Mouse (Mus musculus) retina, embryonic 14.5 days (tissue): ENCODE results near the gene Cycs.
A peak's percentile ranks its signal among the peaks of the same experiment; 100 is the strongest.

ENCODE experiments used
- DNase-seq: peaks from one replicate; pipeline ENCODE4 v3.0.0-alpha.2; 2015; ENCODE audit warnings: low spot score

The Cycs gene

DNA sequence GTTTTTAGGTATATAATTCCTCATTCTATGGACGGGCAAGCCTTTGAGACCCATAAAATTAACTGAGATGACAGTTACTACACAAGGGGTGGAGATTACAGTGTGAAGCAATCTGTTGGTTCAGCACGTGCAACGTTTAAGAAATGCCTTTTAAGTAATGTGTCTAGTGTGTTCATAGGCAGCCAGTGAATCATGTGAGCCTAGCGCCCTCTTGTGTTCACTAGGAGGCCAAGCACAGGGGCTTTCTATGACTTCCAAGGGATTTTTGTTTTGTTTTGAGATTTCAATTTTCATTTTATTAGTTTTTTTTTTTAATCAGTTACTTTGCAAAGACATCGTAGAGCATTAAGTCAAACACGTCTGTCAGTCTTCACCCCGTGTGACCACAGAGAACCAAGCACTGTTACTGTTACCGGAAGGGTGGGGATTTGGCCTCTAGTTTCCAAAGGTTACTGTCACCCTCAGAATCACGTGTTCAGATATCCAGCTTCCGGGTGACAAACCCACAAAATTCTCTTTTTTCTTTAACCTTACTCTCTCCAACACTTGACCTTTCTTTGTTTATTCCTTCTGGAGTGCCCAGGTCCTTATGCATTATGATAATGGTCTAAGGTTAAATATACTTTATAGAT lies 20.8 kb downstream of the Cycs start:
- peak; percentile 82 for DNase-seq

DNA sequence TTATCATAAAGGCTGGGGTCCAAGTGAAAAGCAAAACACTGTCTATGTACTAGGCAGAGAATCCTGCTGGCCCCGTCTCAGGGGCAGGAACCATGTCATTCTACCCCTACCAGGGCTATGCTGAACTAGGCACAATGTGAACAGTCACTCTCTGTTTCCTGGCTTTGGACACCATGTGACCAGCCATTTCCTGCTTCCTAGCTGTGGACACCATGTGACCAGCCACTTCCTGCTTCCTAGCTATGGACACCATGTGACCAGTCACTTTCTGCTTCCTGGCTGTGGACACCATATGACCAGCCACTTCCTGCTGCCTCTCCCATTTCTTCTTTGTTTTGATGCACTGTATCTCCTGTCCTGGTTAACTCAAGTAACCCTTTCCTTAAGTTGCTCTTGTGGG lies 23.8 kb downstream of the Cycs start:
- no peak for DNase-seq

DNA sequence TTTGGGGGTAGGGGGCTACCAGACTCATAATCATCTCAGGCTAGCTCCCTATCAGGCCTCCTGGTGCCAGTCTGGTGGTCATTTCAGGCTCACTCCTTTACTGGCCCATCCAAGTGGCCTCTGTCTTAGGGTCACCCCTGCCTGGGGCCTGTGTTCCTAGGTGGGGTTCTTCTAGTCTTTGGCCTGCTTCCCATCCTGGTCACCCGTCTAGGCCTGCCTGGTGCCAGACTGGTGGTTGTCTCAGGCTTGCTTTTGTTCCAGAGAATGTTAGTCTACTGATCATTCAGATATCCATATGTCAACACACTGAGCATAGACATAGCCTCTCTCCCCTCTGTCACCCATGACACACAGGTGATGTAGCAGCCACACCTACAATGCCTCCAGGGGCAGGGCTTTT lies 26.7 kb downstream of the Cycs start:
- DNase-seq = no peak

DNA sequence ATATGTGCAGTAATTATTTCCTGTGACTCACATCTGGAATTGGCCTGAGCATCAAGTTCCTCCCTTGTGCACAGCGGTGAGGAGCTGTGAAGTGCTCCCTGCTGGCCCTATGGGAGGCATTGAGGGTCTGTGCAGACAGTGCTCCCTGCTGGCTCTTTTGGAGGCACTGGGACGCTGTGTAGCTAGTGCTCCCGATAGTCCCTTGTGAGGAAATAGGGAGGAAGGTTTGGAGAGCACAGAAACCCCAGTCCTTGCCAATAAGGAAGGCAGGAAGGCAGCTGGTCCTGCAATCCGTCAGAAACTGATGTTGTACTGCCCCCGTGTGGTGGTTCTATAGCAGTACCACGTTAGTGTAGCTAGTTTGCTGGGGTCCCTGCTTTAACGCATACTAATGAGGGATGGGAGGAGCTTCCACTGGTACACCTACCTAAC lies 29.9 kb downstream of the Cycs start:
- DNase-seq = peak; percentile 96

DNA sequence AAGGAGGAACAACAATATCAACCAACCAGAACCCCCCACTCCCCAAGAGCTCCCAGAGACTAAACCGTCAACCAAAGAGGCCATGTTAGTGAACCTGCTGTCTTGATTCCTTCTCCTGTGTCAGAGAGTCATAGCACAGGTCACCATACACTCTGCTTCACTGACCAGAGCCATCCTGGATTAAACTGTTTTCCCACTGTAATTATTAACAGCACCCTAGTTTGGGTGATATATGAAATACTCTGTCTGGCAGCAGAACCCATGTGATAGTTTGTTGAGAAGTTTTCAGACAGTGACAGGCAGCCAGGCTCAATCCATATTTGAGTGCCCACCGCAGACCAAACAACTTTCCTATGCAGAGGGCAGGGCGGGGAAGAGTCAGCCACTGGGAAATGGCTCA lies 31.0 kb downstream of the Cycs start:
- no peak for DNase-seq

DNA sequence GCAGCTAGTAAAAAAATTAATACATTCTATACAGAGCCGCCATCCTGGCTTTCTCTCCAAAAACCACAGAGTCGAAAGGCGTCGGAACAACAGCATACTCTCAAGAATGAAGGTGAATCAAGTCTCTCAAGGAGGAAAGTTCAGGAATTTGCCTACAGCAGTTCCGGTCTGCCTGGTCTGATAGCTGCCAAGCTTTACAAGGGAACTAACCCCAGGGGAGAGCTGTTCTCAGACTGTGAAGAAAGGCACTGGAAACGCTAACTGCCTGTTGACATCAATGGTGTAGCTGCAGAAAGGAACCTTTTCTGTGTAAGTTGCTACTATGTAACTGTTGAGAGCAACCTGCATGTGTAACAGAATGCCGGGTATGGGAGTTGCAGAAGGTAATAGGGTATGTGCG lies 34.4 kb downstream of the Cycs start:
- no peak for DNase-seq

DNA sequence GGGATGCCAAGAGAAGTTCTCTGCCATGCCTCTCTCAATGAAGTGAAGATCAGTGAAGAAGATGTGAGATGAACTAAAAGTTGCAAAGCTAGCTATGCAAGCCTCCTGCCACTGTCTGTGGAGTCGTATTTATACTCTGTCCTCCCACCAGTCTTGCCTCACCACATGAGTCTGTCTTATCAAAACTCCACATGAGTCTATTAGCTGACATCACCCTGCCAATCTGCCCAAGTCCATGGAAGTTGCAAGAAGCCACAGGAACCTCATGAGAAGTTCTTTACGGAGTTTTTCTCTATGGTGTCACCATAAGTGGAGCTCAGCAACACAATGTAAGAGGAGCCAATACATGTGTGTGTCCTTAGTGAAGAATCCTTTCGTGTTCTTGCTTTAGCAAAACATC lies 35.3 kb downstream of the Cycs start:
- no peak for DNase-seq

DNA sequence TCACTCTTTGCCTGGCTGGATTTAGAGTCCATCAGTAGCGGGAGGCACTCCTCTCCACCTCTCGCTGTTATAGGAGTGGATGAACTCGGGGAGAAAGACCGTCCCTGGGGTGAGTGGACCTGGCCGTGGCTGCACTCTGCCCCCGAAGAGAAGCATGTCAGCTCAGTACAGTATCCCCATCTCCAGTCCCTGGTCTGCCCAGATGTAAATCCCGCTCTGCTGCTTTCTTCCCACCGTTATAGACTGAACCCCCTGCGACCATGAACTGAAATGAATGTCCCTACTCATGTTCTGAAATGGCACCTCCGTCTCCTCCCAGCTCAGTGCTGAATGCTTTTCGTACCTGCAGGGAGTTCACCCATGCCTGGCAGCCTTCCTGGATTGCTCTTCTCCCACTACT lies 37.1 kb downstream of the Cycs start:
- DNase-seq = no peak

DNA sequence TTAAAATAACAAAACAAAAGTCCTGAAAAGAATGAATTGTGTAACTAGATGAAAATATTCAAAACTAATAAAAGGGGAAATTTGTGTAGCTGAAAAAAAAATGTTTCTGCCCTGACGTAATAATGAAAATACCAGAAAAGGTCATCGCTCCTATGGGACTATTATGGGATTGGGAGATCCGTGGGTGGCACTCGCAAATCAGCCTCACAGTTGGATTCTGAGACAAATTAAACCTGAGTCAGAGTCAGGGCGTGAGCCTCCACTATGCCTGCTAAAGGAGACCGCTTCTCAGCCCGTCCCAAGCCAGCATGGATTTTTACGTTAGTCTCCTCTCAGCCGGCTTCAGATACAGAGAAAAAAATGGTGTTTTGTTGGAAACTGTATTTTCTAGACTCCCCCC lies 38.9 kb downstream of the Cycs start:
- no peak for DNase-seq

DNA sequence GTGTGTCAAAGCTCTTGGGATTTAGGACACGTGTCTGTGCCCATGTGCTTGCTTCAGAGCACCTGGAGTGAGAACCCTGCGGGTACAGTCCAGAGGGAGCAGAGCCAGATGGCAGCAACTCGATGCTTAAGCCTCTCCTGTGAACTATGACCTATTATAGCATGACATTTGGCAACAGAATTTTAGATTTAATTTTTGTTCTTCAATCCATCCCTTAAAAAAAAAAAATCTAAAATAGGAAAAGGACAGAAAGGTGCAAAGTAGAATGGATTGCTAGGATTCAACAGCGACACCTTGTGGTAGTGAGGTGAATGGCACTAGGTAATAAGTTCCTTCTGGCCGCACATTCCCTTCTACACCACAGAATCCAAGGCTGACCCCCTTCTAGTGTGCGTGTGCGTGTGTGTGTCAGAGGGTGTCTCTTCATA lies 39.7 kb downstream of the Cycs start:
- DNase-seq = peak; percentile 85

DNA sequence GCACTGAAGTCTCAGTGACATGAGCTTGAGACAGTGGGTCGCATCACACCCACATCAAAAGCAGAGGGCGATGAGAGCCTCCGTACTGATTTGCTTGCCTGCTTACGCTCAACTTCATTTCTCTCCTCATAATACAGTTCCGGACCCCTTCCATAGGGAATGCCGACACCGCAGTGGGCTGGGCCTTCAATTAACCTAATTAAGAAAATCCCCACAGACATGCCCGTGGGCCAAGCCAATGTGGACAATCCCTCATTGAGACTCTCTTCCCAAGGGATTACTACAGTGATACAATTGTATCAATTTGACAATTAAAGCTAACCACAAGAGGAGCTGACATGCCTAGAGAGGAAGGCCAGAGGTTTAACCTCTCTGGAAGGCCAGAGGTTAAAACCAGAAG lies 40.5 kb downstream of the Cycs start:
- DNase-seq = peak; percentile 41

DNA sequence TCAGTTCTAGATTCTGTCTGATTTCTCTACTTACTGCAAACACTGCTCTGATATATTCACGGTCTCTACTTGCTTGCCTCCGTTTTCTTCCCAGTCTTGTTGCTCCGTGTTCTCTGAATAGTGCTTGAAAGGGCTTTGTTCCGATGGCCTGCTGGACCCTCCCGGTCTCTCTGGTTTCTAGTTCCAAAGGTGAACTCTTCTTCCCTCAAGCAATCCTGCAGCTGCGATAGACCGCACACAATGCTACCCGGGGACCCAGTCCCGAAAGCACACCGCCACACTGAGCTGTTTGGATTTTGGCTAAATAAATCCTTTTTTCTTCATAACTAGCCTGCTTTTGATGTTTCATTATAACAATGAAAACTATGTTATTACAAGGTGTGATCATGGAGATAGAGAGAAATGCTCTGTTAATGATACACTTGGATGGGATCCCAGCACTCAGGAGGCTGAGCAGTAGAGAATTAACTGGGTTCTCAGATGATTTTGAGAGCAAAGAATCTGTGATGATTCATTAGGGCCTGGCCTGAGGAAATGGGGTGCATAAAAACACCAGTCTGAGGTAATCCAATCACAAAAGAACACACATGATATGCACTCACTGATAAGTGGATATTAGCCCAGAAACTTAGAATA lies 42.0 kb downstream of the Cycs start:
- DNase-seq = no peak

DNA sequence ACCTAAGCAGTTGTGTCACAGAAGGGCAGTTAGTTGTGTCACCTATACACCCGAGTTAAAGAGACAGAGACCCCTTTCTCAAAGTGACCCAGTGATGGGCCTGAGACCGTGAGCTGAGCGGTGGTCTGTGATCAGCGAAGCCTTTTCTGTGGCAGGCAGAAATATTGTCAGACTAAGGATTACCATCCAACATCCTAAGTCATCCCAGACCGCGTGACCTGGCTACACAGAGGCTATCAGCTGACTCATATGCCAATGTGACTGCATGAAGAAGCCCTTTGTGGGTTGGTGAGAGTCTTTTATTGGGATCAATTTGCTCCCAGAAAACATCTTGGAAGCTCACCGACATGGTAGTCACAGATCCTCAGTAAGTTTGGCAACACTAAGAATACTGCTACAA lies 43.6 kb downstream of the Cycs start:
- DNase-seq = no peak

DNA sequence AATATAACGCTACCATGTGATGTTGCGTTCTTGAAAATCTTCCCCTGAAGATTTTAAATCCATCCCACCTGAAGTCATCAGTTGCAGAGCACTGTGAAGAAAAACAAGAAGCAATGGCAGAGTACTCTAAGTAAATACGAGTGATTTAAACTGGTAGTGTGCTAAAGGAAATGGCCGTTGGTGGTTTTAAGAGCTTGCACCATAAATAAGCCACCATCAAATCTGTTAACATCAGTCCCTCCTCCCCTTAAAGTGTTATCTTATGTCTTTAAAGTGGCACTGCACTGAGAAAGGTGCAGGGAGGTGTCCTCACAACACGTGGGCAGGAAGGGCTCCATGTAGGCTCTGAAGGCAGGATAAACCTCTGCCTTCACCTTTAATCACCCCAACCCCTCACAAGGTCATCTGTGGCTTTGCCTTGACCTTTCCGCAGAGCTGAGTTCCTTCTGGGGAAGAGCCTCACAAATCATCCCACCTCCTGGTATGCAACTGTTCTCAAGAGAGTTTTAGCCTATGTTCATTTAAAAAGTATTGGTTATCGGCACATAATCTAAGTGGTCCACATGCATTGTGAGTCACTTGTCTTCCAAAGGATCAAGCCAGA lies 44.7 kb downstream of the Cycs start:
- no peak for DNase-seq

DNA sequence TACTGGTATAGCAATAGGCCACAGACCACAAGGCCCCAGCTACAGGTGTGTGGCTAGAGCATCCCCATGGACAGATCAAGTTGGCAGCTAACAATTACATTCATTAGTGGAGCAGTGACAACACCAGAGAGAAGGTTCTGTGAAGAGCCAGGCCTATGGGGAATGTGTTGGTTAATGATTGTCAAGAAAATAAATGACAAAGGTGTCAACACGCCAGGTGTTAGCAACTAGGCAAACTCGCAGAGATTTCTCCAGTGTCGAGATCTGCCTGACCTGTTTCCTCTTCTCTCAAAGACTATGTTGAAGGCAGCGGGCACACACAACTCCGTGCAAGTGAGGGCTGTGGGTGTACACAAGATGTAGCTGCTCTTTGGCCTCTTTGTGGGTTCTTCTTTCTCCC lies 46.2 kb downstream of the Cycs start:
- no peak for DNase-seq

DNA sequence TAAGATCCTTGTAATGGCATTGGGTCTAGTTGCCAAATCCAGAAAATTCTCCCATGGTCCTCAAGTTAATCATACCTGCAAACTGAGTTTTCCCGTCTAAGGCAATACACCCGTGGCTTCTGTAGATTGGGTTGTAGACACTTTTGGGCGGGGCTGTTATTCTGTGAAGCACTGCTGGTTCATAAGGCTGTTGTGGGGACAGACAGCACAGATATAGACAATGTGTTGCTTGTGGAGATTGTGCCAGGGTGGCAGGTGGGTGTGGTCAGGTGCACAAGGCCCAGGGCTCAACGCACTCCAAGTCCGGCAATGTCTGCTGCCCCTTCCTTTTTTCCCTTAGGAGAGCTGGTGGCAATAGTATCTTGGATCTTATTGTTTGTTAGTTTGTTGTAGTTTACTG lies 48.0 kb downstream of the Cycs start:
- DNase-seq = no peak
